Mouse (Mus musculus) G1E (cell line): ENCODE data around the gene 9130230L23Rik.

Experiments
- CTCF ChIP-seq: IDR thresholded peaks from 2 replicates; pipeline ENCODE4 v1.5.1; 2012; ENCODE audit warnings: low read depth, low read length, inconsistent platforms, mixed read lengths
- POLR2AphosphoS5 ChIP-seq: IDR thresholded peaks from 2 replicates; pipeline ENCODE4 v1.6.1; 2012; ENCODE audit warnings: low read depth, low read length, inconsistent platforms; ENCODE audit not compliant: insufficient replicate concordance

DNA sequence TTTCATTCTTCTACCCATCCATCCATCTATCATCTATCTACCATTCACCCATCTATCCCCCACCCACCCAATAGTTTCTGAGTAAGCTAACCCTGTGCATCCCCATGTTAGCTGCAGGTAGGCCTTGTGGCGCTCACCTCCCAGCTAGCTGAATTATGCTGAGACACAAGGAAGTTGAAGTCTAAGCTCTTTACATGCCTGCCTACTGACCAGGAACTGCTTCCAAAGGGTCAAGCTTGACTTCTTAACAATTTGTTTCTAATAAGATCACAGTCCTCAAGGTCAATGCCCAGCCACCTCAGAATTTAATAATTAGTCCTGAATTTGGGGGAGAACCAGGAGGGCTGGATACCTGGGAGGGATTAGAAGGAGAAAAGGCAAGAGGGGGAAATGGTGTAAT is 28.7 kb upstream of the 9130230L23Rik start:
- no peak for TF ChIP-seq CTCF
- no peak for TF ChIP-seq POLR2AphosphoS5
